Mouse (Mus musculus) embryo, embryonic 11 days (tissue): ENCODE data around the gene Dusp16.

ENCODE experiments used
- DNase-seq: peaks from one replicate; pipeline ENCODE4 v3.0.0-alpha.2; 2015

Gene Dusp16

GRCm38 (mm10) chr6:134733800-134734221 is 58.6 kb downstream of the Dusp16 start:
- no peak for DNase-seq

GRCm38 (mm10) chr6:134732813-134733212 is 59.6 kb downstream of the Dusp16 start:
- no peak for DNase-seq

GRCm38 (mm10) chr6:134730978-134731377 is 61.4 kb downstream of the Dusp16 start:
- no peak for DNase-seq

GRCm38 (mm10) chr6:134725406-134725805 is 67.0 kb downstream of the Dusp16 start:
- DNase-seq, result no peak

- no peak for DNase-seq
Observed at GRCm38 (mm10) chr6:134723833-134724553, 68.4 kb downstream of the Dusp16 start.

- DNase-seq, result no peak
Observed at GRCm38 (mm10) chr6:134723326-134723725, 69.1 kb downstream of the Dusp16 start.

GRCm38 (mm10) chr6:134722906-134723305 is 69.5 kb downstream of the Dusp16 start:
- DNase-seq, result no peak

- DNase-seq, result no peak
Observed at GRCm38 (mm10) chr6:134721729-134722269, 70.6 kb downstream of the Dusp16 start.

GRCm38 (mm10) chr6:134720150-134720549 is 72.3 kb downstream of the Dusp16 start:
- DNase-seq, result no peak

GRCm38 (mm10) chr6:134719156-134719555 is 73.3 kb downstream of the Dusp16 start:
- DNase-seq, result no peak

- no peak for DNase-seq
Observed at GRCm38 (mm10) chr6:134718668-134719065, 73.8 kb downstream of the Dusp16 start.

- DNase-seq, result no peak
Observed at GRCm38 (mm10) chr6:134717886-134718667, 74.3 kb downstream of the Dusp16 start.

- DNase-seq, result no peak
Observed at GRCm38 (mm10) chr6:134716168-134716587, 76.2 kb downstream of the Dusp16 start.

GRCm38 (mm10) chr6:134713897-134714296 is 78.5 kb downstream of the Dusp16 start:
- DNase-seq, result peak; percentile 18

GRCm38 (mm10) chr6:134713321-134713720 is 79.1 kb downstream of the Dusp16 start:
- no peak for DNase-seq

GRCm38 (mm10) chr6:134710020-134710419 is 82.4 kb downstream of the Dusp16 start:
- no peak for DNase-seq

GRCm38 (mm10) chr6:134706467-134706866 is 86.0 kb downstream of the Dusp16 start:
- no peak for DNase-seq

- no peak for DNase-seq
Observed at GRCm38 (mm10) chr6:134703053-134703690, 89.3 kb downstream of the Dusp16 start.

GRCm38 (mm10) chr6:134702184-134702583 is 90.2 kb downstream of the Dusp16 start:
- no peak for DNase-seq

GRCm38 (mm10) chr6:134701211-134701602 is 91.2 kb downstream of the Dusp16 start:
- DNase-seq, result no peak

- DNase-seq, result peak; percentile 19
Observed at GRCm38 (mm10) chr6:134700451-134701210, 91.8 kb downstream of the Dusp16 start.

- no peak for DNase-seq
Observed at GRCm38 (mm10) chr6:134698243-134698642, 94.2 kb downstream of the Dusp16 start.

- no peak for DNase-seq
Observed at GRCm38 (mm10) chr6:134696554-134696953, 95.9 kb downstream of the Dusp16 start.
